Mouse (Mus musculus): ENCODE measurements at regions not wholly inside any gene's neighbourhood (a gene's known extent, or its start where the extent isn't known, plus 50 kb on each side); places are given as distances from the start of the nearest gene placed in this dataset.

DNA sequence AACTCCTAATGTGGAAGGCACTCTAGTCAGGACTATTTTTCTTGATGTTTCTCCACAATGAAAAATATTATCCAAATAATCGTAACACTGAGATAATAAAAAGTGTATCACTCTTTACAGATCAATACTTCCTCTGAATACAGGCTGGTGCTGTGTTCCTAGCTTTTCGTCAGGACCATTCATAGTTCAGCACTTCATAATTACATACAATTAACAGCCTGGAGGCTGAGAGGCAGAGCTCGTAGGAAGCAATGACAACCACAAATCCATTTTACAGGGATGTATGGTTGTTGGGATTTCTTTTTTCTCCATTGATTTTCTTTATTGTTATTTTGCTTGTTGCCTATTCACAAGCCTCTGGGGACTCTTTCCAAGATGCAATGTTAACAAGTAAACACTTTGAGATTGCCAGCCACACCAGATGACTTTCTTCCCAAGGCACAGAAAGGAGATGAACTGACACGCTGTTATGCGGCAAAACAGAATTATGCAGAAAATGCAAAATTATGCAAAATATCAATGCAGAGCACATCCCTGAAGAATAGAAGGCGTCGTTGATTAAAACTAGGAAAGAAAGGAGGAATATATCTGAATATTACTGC lies 142.2 kb downstream of the Rps29 start:
- ATAC-seq (ENCODE audit: low FRiP score, low TSS enrichment): no peak
- Histone ChIP-seq H3K36me3 (ENCODE audit: insufficient read depth, low read length) (no peaks in the 10 kb centered on the region), H3K4me1 (ENCODE audit: insufficient read depth, low read length) (no peaks in the 10 kb centered on the region), H3K4me2 (replicated peaks; ENCODE audit: low read depth, low read length) (no peak overlapping the region), H3K9me3 (ENCODE audit: low read length) (0 out of 2 replicates have a peak, but pooled peaks cover 4% of the 10 kb centered on the region), H3K27ac (ENCODE audit: low read length) (no peak overlapping the region), H3K27me3 (ENCODE audit: insufficient read depth, low read length) (no peaks in the 10 kb centered on the region), H3K9ac (replicated peaks; ENCODE audit: low read length) (no peak overlapping the region), H3K4me3 (ENCODE audit: low read length) (no peak overlapping the region)
- WGBS: 87% methylated on average over 7 of the region's 7 CpGs

DNA sequence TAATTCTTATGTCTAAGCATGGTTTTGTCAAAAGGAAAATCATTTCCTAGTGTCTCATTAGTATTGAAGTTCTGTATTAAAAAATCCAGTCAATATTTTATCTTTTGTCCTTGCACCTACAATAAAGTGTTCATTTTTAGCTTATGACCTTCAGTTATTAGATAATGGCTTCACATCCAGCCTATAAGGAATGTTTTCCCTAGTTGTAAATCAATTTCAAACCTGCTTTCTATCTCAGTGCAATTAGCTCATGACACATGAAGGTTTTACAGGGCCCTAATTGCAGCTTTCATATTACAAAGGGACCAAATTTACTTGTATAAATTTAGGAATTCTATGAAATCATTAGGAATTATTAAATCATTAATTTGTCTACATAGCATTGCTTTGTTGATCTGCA lies 153.8 kb downstream of the Rps29 start:
- Histone ChIP-seq H3K36me3 (ENCODE audit: insufficient read depth, low read length) (no peaks in the 10 kb centered on the region), H3K27ac (ENCODE audit: low read length) (no peak overlapping the region)

DNA sequence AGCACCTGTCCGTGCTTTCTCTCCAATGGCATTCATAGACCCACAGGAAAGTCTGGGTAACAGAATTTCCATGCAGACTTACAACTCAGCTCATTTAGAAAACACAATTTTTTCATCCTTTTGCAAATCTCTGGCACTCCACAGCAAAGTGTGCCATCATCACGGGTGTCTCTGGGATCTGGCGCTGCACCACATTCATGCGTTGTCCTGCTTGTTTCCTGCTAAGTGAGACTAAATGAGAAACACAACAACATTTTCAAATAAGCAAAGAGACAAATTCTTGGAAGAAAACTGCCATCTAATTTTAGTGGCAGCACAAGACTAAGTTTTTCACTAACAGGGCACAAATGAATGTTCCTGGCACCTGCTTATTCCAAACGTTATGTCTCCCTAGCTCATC lies 156.9 kb downstream of the Rps29 start:
- no peaks in the 10 kb centered on the region for H3K9me3 ChIP-seq (ENCODE audit: low read length)
- H3K36me3 ChIP-seq (ENCODE audit: insufficient read depth, low read length): no peaks in the 10 kb centered on the region
- H3K4me1 ChIP-seq (ENCODE audit: insufficient read depth, low read length): no peaks in the 10 kb centered on the region
- no peak overlapping the region for H3K27ac ChIP-seq (ENCODE audit: low read length)
- H3K4me2 ChIP-seq (replicated peaks; ENCODE audit: low read depth, low read length): no peak overlapping the region
- no peak overlapping the region for H3K9ac ChIP-seq (replicated peaks; ENCODE audit: low read length)
- H3K4me3 ChIP-seq (ENCODE audit: low read length): no peak overlapping the region
- ATAC-seq (ENCODE audit: low FRiP score, low TSS enrichment): no peak
- H3K27me3 ChIP-seq (ENCODE audit: insufficient read depth, low read length): no peaks in the 10 kb centered on the region
- WGBS: 91% methylated on average over 5 of the region's 5 CpGs

More for the DNA sequence above, 153.8 kb downstream of the Rps29 start:
- Histone ChIP-seq H3K9ac (replicated peaks; ENCODE audit: low read length) (no peak overlapping the region), H3K27me3 (ENCODE audit: insufficient read depth, low read length) (no peaks in the 10 kb centered on the region), H3K9me3 (ENCODE audit: low read length) (no peaks in the 10 kb centered on the region), H3K4me2 (replicated peaks; ENCODE audit: low read depth, low read length) (no peak overlapping the region), H3K4me3 (ENCODE audit: low read length) (no peak overlapping the region), H3K4me1 (ENCODE audit: insufficient read depth, low read length) (no peaks in the 10 kb centered on the region)
- ATAC-seq (ENCODE audit: low FRiP score, low TSS enrichment): no peak

DNA sequence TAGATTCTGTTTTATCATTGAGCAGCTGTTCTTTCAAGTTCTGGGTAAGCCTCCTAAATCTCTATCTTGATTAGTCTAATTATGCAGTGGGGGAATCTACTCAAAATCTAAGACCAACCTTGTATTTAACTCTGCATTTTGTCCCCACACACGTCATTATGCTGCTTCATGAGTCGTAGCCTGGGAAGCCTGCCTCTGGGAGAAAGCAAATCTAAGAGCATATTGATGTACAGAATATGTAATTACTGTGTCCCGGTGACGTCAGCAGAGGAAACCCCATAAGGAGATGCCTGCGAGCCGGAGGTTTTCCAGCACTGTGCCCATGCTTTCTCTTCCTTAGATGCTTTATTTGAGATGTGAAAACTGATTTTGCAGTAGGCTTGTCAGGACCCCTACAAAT lies 161.7 kb downstream of the Rps29 start:
- WGBS: 79% methylated on average over 6 of the region's 6 CpGs
- no peak for ATAC-seq (ENCODE audit: low FRiP score, low TSS enrichment)
- Histone ChIP-seq H3K27ac (ENCODE audit: low read length) (no peak overlapping the region), H3K36me3 (ENCODE audit: insufficient read depth, low read length) (no peaks in the 10 kb centered on the region), H3K4me2 (replicated peaks; ENCODE audit: low read depth, low read length) (no peak overlapping the region), H3K9ac (replicated peaks; ENCODE audit: low read length) (no peak overlapping the region), H3K4me3 (ENCODE audit: low read length) (no peak overlapping the region), H3K27me3 (ENCODE audit: insufficient read depth, low read length) (no peaks in the 10 kb centered on the region), H3K4me1 (ENCODE audit: insufficient read depth, low read length) (no peaks in the 10 kb centered on the region), H3K9me3 (ENCODE audit: low read length) (no peaks in the 10 kb centered on the region)

DNA sequence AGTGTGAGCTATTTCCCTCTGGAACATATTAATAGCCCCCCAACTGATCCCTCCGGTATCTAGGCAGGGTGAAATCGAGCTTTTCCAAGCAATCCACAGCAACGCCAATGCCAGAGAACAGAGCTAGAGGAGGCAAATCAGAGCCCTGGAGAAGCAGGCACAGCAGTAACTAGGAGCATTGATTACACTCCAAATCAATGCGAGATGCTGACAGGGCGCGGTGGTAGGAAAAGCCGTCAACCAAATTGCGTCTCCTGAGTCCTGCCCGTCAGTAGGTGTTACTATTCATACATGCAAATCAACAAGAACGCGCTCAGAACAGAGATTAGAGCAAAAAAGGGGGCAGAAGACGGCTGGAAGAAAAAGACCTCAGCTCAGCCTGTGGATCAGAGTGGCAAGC lies 162.2 kb downstream of the Rps29 start:
- Histone ChIP-seq H3K9me3 (ENCODE audit: low read length) (no peaks in the 10 kb centered on the region), H3K4me1 (ENCODE audit: insufficient read depth, low read length) (no peaks in the 10 kb centered on the region), H3K4me3 (ENCODE audit: low read length) (no peak overlapping the region), H3K27ac (ENCODE audit: low read length) (no peak overlapping the region), H3K36me3 (ENCODE audit: insufficient read depth, low read length) (no peaks in the 10 kb centered on the region), H3K9ac (replicated peaks; ENCODE audit: low read length) (no peak overlapping the region), H3K4me2 (replicated peaks; ENCODE audit: low read depth, low read length) (no peak overlapping the region), H3K27me3 (ENCODE audit: insufficient read depth, low read length) (no peaks in the 10 kb centered on the region)
- 67% methylated on average over 12 of the region's 12 CpGs for WGBS
- no peak for ATAC-seq (ENCODE audit: low FRiP score, low TSS enrichment)

DNA sequence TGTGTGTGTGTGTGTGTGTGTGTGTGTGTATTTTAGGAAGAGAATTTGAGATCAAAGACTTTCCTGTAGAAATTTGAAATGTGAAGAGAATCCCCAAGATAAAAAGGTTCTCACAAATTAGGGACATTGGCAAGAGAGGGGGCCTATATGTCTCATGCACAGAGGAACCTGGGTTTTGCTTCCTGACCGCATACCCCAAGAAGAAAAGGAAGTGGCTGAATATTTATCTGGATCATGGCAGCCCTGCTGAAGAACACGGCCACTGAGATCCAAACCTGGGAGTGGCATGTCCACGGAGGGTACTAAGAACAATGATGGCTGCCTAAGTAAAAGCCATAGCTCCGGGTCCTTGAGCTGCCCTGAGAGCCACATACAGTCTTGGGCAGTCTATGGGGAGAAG lies 178.3 kb downstream of the Rps29 start:
- Histone ChIP-seq H3K4me1 (ENCODE audit: insufficient read depth, low read length) (no peaks in the 10 kb centered on the region), H3K9me3 (ENCODE audit: low read length) (no peaks in the 10 kb centered on the region), H3K4me2 (replicated peaks; ENCODE audit: low read depth, low read length) (no peak overlapping the region), H3K4me3 (ENCODE audit: low read length) (no peak overlapping the region), H3K9ac (replicated peaks; ENCODE audit: low read length) (no peak overlapping the region), H3K36me3 (ENCODE audit: insufficient read depth, low read length) (no peaks in the 10 kb centered on the region), H3K27ac (ENCODE audit: low read length) (no peak overlapping the region), H3K27me3 (ENCODE audit: insufficient read depth, low read length) (no peaks in the 10 kb centered on the region)
- 84% methylated on average over 4 of the region's 4 CpGs for WGBS
- no peak for ATAC-seq (ENCODE audit: low FRiP score, low TSS enrichment)

DNA sequence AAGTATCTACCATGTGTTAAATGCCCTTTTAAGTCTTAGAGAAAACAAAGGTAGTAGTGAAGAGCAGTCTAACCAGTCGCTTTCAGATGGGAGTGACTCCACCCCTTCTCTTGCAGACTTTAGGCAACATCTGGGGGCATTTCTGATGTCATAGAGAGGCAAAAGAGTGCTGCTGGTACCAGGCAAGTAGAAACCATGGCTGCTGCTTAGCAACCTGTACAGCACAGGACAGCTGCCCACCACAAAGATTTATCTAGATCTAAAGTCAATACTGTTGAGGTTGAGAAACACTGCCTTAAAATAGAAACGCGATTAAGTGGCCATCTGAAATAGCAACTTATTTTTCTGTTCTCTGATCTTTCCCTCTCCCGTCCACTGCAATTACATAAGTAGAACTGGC lies 178.8 kb downstream of the Rps29 start:
- Histone ChIP-seq H3K9ac (replicated peaks; ENCODE audit: low read length) (no peak overlapping the region), H3K9me3 (ENCODE audit: low read length) (no peaks in the 10 kb centered on the region), H3K27ac (ENCODE audit: low read length) (no peak overlapping the region), H3K4me1 (ENCODE audit: insufficient read depth, low read length) (no peaks in the 10 kb centered on the region), H3K27me3 (ENCODE audit: insufficient read depth, low read length) (no peaks in the 10 kb centered on the region), H3K36me3 (ENCODE audit: insufficient read depth, low read length) (no peaks in the 10 kb centered on the region), H3K4me3 (ENCODE audit: low read length) (no peak overlapping the region), H3K4me2 (replicated peaks; ENCODE audit: low read depth, low read length) (no peak overlapping the region)
- no peak for ATAC-seq (ENCODE audit: low FRiP score, low TSS enrichment)
- WGBS: 69% methylated on average over 4 of the region's 4 CpGs

DNA sequence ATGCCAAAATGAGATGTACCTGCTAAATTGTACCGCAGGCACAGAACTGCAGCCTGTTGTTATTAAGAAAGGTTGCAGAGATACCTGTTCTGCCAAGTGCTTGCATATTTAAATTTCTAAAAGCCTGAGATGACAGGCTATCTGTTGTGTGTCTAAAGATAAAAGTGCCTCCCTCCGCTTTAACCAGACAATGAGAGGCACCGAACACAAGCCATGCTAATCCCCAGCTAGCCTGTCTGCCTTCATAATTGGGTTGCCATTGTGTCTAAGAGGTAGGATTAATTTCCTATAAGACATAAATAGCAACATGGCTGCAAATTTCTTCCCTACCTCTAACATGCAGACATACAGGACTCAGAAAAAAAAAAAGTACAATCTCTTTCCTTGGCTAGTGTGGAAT lies 179.8 kb downstream of the Rps29 start:
- ATAC-seq (ENCODE audit: low FRiP score, low TSS enrichment): no peak
- WGBS: 94% methylated on average over 3 of the region's 3 CpGs

DNA sequence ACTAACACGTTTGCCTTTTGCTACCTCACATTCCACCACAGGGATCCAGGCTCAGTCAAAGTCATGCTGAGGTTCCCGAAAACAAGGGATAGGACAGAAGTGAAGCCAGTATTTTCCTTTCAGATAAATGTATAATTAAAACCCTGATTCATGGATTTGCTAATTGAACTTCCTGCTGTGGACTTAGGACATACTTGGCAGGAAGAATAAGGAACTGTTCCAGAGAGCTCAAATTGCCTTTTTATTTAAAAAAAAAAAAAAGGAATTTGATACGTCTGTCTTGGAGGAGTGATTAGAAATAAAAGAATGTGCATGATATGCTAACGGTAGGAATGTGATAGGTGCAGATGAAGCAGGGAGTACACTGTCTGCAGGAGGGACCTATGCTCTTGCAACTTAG lies 181.7 kb downstream of the Rps29 start:
- H3K27ac ChIP-seq (ENCODE audit: low read length): no peak overlapping the region
- no peak overlapping the region for H3K9ac ChIP-seq (replicated peaks; ENCODE audit: low read length)
- H3K36me3 ChIP-seq (ENCODE audit: insufficient read depth, low read length): no peaks in the 10 kb centered on the region
- 0 out of 2 replicates have a peak, but pooled peaks have one; percentile 35 for ATAC-seq (ENCODE audit: low FRiP score, low TSS enrichment)
- no peaks in the 10 kb centered on the region for H3K4me1 ChIP-seq (ENCODE audit: insufficient read depth, low read length)
- no peaks in the 10 kb centered on the region for H3K9me3 ChIP-seq (ENCODE audit: low read length)
- 44% methylated on average over 4 of the region's 4 CpGs for WGBS
- H3K4me3 ChIP-seq (ENCODE audit: low read length): no peak overlapping the region
- no peak overlapping the region for H3K4me2 ChIP-seq (replicated peaks; ENCODE audit: low read depth, low read length)
- no peaks in the 10 kb centered on the region for H3K27me3 ChIP-seq (ENCODE audit: insufficient read depth, low read length)

More for the DNA sequence above, 179.8 kb downstream of the Rps29 start:
- H3K27ac ChIP-seq (ENCODE audit: low read length): no peak overlapping the region
- no peaks in the 10 kb centered on the region for H3K27me3 ChIP-seq (ENCODE audit: insufficient read depth, low read length)
- H3K9me3 ChIP-seq (ENCODE audit: low read length): no peaks in the 10 kb centered on the region
- H3K4me1 ChIP-seq (ENCODE audit: insufficient read depth, low read length): no peaks in the 10 kb centered on the region
- no peak overlapping the region for H3K4me2 ChIP-seq (replicated peaks; ENCODE audit: low read depth, low read length)
- no peaks in the 10 kb centered on the region for H3K36me3 ChIP-seq (ENCODE audit: insufficient read depth, low read length)
- no peak overlapping the region for H3K9ac ChIP-seq (replicated peaks; ENCODE audit: low read length)
- no peak overlapping the region for H3K4me3 ChIP-seq (ENCODE audit: low read length)

DNA sequence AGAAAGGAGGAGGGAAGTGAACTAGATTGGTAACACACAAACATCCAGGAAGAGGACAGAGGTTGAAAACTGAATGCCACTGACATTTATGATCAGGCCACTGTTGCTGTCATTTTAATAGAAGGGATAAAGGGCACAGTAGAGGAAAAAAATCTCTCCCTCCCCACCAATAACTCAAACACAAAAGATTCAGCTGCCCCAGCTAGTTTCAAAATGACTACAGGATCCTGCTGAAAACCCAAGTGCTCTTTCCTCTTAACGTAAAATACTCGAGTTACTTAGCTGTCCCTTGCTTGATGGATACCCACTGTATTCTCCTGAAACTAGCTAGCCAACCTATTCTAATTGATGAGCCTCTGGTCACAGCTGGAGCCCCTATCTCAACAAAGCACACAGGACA lies 211.7 kb downstream of the Rps29 start:
- WGBS: 54% methylated on average over 2 of the region's 2 CpGs
- Histone ChIP-seq H3K4me2 (replicated peaks; ENCODE audit: low read depth, low read length) (no peak overlapping the region), H3K9me3 (ENCODE audit: low read length) (no peaks in the 10 kb centered on the region), H3K4me3 (ENCODE audit: low read length) (no peak overlapping the region), H3K27me3 (ENCODE audit: insufficient read depth, low read length) (no peaks in the 10 kb centered on the region), H3K9ac (replicated peaks; ENCODE audit: low read length) (no peak overlapping the region), H3K27ac (ENCODE audit: low read length) (no peak overlapping the region), H3K36me3 (ENCODE audit: insufficient read depth, low read length) (no peaks in the 10 kb centered on the region), H3K4me1 (ENCODE audit: insufficient read depth, low read length) (no peaks in the 10 kb centered on the region)
- ATAC-seq (ENCODE audit: low FRiP score, low TSS enrichment): no peak
